Mouse (Mus musculus) liver (tissue): ENCODE data around the gene Tcf7l1.

ENCODE experiments used
- DNase-seq: peaks from one replicate; pipeline ENCODE4 v3.0.0-alpha.2; 2020; ENCODE audit warnings: mixed read lengths

Gene Tcf7l1

GRCm38 (mm10) chr6:72783780-72784179, 5.3 kb downstream of the Tcf7l1 start:
- no peak for DNase-seq

GRCm38 (mm10) chr6:72778779-72779776, 10.0 kb downstream of the Tcf7l1 start:
- DNase-seq, result no peak

GRCm38 (mm10) chr6:72777212-72777611, 11.8 kb downstream of the Tcf7l1 start:
- DNase-seq, result no peak

GRCm38 (mm10) chr6:72774275-72774674, 14.8 kb downstream of the Tcf7l1 start:
- DNase-seq, result no peak

- no peak for DNase-seq
Observed at GRCm38 (mm10) chr6:72769915-72770776, 18.9 kb downstream of the Tcf7l1 start.

GRCm38 (mm10) chr6:72769343-72769742, 19.7 kb downstream of the Tcf7l1 start:
- DNase-seq, result no peak

- no peak for DNase-seq
Observed at GRCm38 (mm10) chr6:72768804-72769203, 20.2 kb downstream of the Tcf7l1 start.

DNA sequence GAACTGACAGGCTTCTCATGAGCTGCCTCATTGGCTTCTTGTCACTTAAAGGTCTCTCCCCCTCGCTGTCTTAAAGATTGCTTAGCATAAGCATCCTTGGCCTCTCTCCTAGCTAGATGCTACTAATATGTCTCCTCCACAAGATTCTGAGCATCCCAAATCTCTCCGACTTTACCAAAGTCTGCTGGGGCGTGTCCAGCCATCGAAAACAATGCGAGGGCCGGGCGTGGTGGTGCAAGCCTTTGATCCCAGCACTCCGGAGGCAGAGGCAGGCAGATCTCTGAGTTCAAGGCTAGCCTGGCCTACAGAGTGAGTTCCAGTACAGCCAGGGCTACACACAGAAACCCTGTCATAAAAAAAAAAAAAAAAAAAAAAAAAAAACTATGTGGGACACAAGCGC, 21.0 kb downstream of the Tcf7l1 start:
- no peak for DNase-seq

- no peak for DNase-seq
Observed at GRCm38 (mm10) chr6:72763616-72764015, 25.4 kb downstream of the Tcf7l1 start.

- DNase-seq, result no peak
Observed at GRCm38 (mm10) chr6:72761645-72762044, 27.4 kb downstream of the Tcf7l1 start.

DNA sequence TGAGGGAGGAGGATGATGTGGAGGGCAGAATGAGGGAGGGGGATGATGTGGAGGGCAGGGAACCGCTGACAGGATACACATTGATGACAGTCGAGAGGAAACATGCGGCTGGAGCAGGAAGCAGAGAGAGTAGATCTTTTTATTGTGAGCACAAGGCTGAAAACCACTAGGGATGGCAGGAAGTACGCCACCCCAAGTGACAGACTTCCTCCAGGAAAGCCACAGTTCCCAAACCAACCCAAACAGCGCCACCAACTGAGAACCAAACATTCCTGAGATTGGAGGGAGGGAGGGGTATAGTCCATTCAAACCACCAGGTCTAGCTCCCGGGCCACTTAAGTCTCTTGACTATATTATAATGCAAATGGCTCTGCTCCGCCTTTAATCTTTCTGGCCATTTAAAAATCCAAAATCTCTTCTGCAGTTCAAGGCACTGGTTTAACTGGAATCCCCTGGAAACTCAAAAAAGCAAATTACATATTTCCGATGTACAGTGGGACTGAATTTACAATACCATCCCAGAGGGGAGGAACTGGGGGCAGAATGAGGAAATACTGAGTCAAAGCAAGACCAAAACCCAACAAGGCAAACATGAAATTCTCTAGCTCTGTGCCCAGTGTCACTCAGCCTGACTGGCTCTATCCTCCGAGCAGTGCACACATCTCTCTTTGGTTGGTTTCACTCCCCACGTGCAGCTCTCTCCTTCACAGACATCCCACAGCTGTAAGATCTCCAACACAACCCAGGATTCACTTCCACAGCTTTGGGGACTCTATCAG, 30.6 kb downstream of the Tcf7l1 start:
- DNase-seq, result no peak

DNA sequence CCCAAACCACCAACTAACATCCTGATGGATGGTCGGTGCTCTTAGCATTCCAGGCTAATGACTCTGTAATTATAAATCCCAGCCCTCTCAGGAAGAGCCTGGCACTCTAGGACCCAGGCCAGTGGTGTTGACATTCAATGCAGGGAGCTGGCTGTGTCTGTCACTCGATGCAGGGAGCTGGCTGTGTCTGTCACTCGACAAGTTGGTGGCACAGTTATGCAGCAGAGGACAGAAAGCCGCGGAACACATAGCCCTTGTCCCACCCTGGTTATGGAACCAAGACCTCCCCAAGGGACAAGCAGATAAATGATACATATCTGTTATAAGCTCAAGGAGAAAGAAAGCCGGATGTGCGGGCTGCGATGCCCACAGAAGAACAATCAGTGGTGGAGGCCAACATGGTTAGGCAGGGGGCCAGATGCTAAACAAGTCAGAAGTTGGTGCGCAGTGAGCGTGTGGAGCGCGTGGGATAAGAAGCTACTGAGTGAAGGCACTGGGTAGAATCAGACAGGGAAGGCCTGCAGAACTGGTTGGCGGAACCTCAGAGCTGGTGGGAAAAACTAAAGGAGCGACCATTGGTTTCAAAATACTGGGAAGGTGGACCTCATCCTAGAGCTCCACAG, 33.7 kb downstream of the Tcf7l1 start:
- DNase-seq, result no peak

- no peak for DNase-seq
Observed at GRCm38 (mm10) chr6:72754215-72754614, 34.8 kb downstream of the Tcf7l1 start.

- DNase-seq, result no peak
Observed at GRCm38 (mm10) chr6:72753782-72754181, 35.3 kb downstream of the Tcf7l1 start.

DNA sequence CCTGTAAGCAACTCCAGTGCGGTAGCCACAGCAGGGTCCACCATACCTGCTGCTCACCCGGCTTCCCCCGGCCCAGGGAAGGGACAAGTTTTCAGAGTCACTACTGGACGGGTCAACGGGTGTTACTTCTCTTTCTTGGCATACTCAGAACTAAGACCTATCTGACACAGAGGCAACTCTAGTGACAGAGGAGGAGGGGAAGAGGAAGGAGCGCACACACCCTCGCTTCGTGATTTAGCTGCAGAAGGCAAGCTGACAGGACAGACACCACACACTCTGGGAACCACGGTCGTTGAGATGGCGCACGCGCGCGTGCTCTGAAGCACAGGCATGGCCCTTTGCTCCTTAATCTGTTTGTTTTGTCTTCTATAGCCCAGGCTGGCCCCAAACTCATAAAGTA, 36.2 kb downstream of the Tcf7l1 start:
- DNase-seq, result no peak

DNA sequence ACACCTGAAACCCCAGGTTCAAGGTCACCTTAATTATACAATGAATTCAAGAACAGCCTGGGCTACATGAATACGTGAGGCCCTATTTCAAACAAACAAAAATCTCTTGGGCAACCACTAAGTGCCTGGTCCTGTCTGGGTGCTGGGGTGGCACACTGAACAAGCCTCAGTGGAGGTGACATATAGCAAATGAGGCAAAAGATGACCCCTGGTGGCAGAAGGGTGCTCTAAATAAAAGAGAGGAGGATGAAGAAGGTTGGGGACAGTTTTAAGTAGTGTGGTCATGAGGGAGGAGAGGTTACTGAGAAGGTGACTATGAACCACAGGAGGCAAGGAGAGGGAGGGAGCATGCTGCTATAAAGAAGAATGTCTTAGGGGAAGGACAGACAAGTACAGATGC, 37.8 kb downstream of the Tcf7l1 start:
- DNase-seq, result no peak

DNA sequence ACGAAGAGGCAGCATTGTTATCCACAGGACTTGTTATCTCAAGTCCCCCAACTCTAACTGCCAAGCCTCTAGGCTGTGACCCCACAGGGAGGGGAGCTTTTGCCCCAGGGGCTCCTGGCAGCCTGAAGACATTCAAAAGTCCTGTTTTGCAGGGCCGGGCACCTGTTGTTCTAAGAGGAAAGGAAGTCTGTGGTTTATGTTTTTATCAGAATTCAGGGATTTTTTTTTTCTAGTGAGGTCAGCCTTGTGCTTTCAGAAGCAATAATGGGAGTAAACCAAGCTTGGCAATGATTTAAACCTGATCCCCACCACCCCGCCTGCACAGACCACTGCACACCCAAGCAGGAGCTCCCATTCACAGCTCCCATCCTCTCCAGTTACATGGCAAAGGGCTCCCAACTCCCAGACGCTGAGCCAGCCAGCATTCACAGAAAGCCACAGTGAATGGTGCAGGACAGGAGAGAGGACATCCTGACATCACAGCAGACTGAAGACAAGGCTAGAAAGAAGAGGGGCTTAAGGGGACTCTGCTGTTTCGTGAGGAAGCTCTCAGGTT, 40.1 kb downstream of the Tcf7l1 start:
- DNase-seq, result no peak

DNA sequence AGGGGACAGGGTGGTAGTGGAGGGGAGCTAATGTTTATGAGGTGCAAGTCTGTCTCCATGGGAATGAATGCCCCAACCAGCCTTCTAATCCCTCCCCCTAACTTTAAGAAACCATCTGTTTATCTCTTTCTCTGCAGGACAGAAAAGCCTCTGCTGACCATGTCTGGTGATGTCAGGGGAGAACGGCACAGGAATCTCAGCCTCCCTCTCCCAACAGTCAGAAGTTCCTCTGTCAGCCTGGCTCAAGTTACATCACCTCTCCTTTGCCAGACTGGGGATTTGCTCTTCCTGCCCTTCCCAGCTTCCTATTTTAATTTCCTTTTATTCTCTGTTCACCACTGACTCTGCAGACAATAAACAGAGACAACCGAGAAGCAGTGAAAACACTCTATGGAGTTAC, 40.6 kb downstream of the Tcf7l1 start:
- DNase-seq, result no peak

- DNase-seq, result no peak
Observed at GRCm38 (mm10) chr6:72747814-72748213, 41.2 kb downstream of the Tcf7l1 start.

GRCm38 (mm10) chr6:72747156-72747555, 41.9 kb downstream of the Tcf7l1 start:
- DNase-seq, result no peak

DNA sequence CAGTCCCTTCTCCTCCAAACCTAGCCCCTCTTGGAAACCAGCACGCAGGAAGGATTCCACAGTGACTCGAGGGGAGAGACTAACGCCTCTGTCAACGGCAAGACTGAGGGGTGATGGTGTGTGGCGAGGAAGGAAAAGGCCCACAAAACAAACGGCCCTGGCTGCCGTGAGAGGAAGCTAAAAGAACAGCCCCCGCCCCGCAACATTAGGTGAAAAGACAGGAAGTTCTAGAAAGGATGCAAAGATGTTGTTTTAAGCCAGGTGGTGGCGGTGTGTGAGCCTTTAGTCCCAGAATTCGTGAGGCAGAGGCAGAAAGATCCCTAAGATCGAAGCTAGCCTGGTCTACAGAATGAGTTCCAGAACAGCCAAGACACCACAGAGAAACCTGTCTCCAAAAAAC, 43.3 kb downstream of the Tcf7l1 start:
- no peak for DNase-seq
